Mouse (Mus musculus): ENCODE results near the gene Muc1.

GRCm38 (mm10) chr3:89229276-89229675 lies 419 bp downstream of the Muc1 start:
- TF ChIP-seq CTCF (conservative IDR thresholded peaks at IDR 0.05; ENCODE audit: insufficient read depth, insufficient read length, low read depth, low read length) = no peak
- TF ChIP-seq POLR2A (IDR thresholded peaks at IDR 0.05; ENCODE audit: low read depth, low read length) = no peak
